Mouse (Mus musculus) MEL (cell line): ENCODE measurements at regions not wholly inside any gene's neighbourhood (a gene's known extent, or its start where the extent isn't known, plus 50 kb on each side); places are given as distances from the start of the nearest gene placed in this dataset.

ENCODE experiments used
- DNase-seq: peaks from one replicate; pipeline ENCODE4 v3.0.0; 2011; ENCODE audit warnings: low read depth, low spot score
- H3K27ac ChIP-seq: 2 replicates; pipeline ENCODE4 v1.5.1; 2012; ENCODE audit warnings: low read depth, mild to moderate bottlenecking, control low read depth, low read length, moderate library complexity; ENCODE audit not compliant: control insufficient read depth
- H3K27me3 ChIP-seq, 2 experiments: fragments of 150-350 bp in 1 of 2; sonication (generic) in 1 of 2; 2 replicates each; pipeline ENCODE4 v1.6.1; 2012; ENCODE audit warnings: low read length in 2 of 2, mild to moderate bottlenecking in 2 of 2, improper control_type of control experiment in 1 of 2, moderate library complexity in 1 of 2; ENCODE audit not compliant: insufficient read depth in 2 of 2, control insufficient read depth in 1 of 2
- H3K36me3 ChIP-seq, 2 experiments: 2 replicates each; pipeline ENCODE4 v1.6.1; 2012 to 2014; ENCODE audit warnings: low read length in 2 of 2, improper control_type of control experiment in 1 of 2, inconsistent platforms in 1 of 2, mild to moderate bottlenecking in 1 of 2; ENCODE audit not compliant: insufficient read depth in 2 of 2, control insufficient read depth in 1 of 2
- H3K4me1 ChIP-seq, 2 experiments: fragments of 150-350 bp in 1 of 2; sonication (generic) in 1 of 2; 2 replicates each; pipeline ENCODE4 v1.6.1; 2012; ENCODE audit warnings: low read length in 2 of 2, improper control_type of control experiment in 1 of 2, mild to moderate bottlenecking in 1 of 2; ENCODE audit not compliant: insufficient read depth in 2 of 2, control insufficient read depth in 1 of 2
- H3K4me3 ChIP-seq, 2 experiments: fragments of 150-350 bp in 1 of 2; sonication (generic) in 1 of 2; 2 replicates each; pipeline ENCODE4 v1.5.1; 2012; ENCODE audit warnings: low read depth in 2 of 2, low read length in 2 of 2, mild to moderate bottlenecking in 2 of 2, moderate library complexity in 2 of 2, control low read depth in 1 of 2, improper control_type of control experiment in 1 of 2; ENCODE audit not compliant: control insufficient read depth in 1 of 2, insufficient read depth in 1 of 2
- H3K79me2 ChIP-seq: 2 replicates; pipeline ENCODE4 v1.6.1; 2012; ENCODE audit warnings: mild to moderate bottlenecking, low read length, moderate library complexity; ENCODE audit not compliant: control insufficient read depth, poor library complexity, insufficient read depth
- H3K9ac ChIP-seq: 2 replicates; pipeline ENCODE4 v1.6.1; 2012; ENCODE audit warnings: low read depth, mild to moderate bottlenecking, control low read depth, low read length, moderate library complexity; ENCODE audit not compliant: control insufficient read depth, poor library complexity, severe bottlenecking
- H3K9me3 ChIP-seq: fragments of 150-350 bp; sonication (generic); replicated peaks from 2 replicates; pipeline ENCODE4 v1.6.1; 2012; ENCODE audit warnings: mild to moderate bottlenecking, low read length, improper control_type of control experiment, moderate library complexity; ENCODE audit not compliant: insufficient read depth
- BHLHE40 ChIP-seq: IDR thresholded peaks from 2 replicates; pipeline ENCODE4 v1.6.1; 2012; ENCODE audit warnings: low read depth, mild to moderate bottlenecking, inconsistent platforms, low read length, improper control_type of control experiment, borderline replicate concordance
- CHD1 ChIP-seq: IDR thresholded peaks from 2 replicates; pipeline ENCODE4 v1.6.1; 2012; ENCODE audit warnings: low read depth, mild to moderate bottlenecking, inconsistent platforms, low read length, improper control_type of control experiment
- CHD2 ChIP-seq: IDR thresholded peaks from 2 replicates; pipeline ENCODE4 v1.6.1; 2011; ENCODE audit warnings: low read length, improper control_type of control experiment
- CTCF ChIP-seq, 3 experiments: IDR thresholded peaks in 2 of 3; conservative IDR thresholded peaks in 1 of 3; 2 replicates each; pipeline ENCODE4 v1.5.1; 2011 to 2012; ENCODE audit warnings: low read length in 3 of 3, low read depth in 2 of 3, mild to moderate bottlenecking in 2 of 3, improper control_type of control experiment in 1 of 3, inconsistent platforms in 1 of 3, mixed read lengths in 1 of 3, moderate library complexity in 1 of 3; ENCODE audit not compliant: control insufficient read depth in 1 of 3, insufficient read depth in 1 of 3, poor library complexity in 1 of 3, severe bottlenecking in 1 of 3
- E2F4 ChIP-seq: IDR thresholded peaks from 2 replicates; pipeline ENCODE4 v1.6.1; 2011; ENCODE audit warnings: low read depth, low read length, improper control_type of control experiment, borderline replicate concordance
- EP300 ChIP-seq, 2 experiments: IDR thresholded peaks; 2 replicates each; pipeline ENCODE4 v1.6.1; 2011; ENCODE audit warnings: improper control_type of control experiment in 2 of 2, low read length in 2 of 2, low read depth in 1 of 2, mild to moderate bottlenecking in 1 of 2
- ETS1 ChIP-seq: IDR thresholded peaks from 2 replicates; pipeline ENCODE4 v1.6.1; 2012; ENCODE audit warnings: low read depth, mild to moderate bottlenecking, inconsistent platforms, low read length, improper control_type of control experiment, moderate library complexity
- GABPA ChIP-seq: IDR thresholded peaks from 2 replicates; pipeline ENCODE4 v1.6.1; 2012; ENCODE audit warnings: low read depth, mild to moderate bottlenecking, inconsistent platforms, low read length, improper control_type of control experiment, moderate library complexity
- GATA1 ChIP-seq: IDR thresholded peaks from 2 replicates; pipeline ENCODE4 v1.6.1; 2011; ENCODE audit warnings: low read depth, low read length, improper control_type of control experiment
- HCFC1 ChIP-seq: IDR thresholded peaks from 2 replicates; pipeline ENCODE4 v1.6.1; 2012; ENCODE audit warnings: low read depth, mild to moderate bottlenecking, inconsistent platforms, low read length, improper control_type of control experiment, moderate library complexity
- KAT2A ChIP-seq: conservative IDR thresholded peaks from 2 replicates; pipeline ENCODE4 v1.6.1; 2012; ENCODE audit warnings: low read depth, low read length, improper control_type of control experiment, inconsistent platforms
- MYC ChIP-seq: IDR thresholded peaks from 2 replicates; pipeline ENCODE4 v1.6.1; 2011; ENCODE audit warnings: low read depth, mild to moderate bottlenecking, low read length, improper control_type of control experiment, moderate library complexity
- NELFE ChIP-seq: IDR thresholded peaks from 2 replicates; pipeline ENCODE4 v1.6.1; 2011; ENCODE audit warnings: low read depth, low read length, improper control_type of control experiment
- POLR2A ChIP-seq, 2 experiments: IDR thresholded peaks; 2 replicates each; pipeline ENCODE4 v1.6.1; 2011 to 2012; ENCODE audit warnings: low read length in 2 of 2, mild to moderate bottlenecking in 2 of 2, control low read depth in 1 of 2, improper control_type of control experiment in 1 of 2, low read depth in 1 of 2, moderate library complexity in 1 of 2; ENCODE audit not compliant: control insufficient read depth in 1 of 2, insufficient read depth in 1 of 2, poor library complexity in 1 of 2
- POLR2AphosphoS5 ChIP-seq: IDR thresholded peaks from 2 replicates; pipeline ENCODE4 v1.6.1; 2012; ENCODE audit warnings: low read depth, borderline replicate concordance, mild to moderate bottlenecking, inconsistent platforms, low read length, moderate library complexity, mixed read lengths
- RCOR1 ChIP-seq: IDR thresholded peaks from 2 replicates; pipeline ENCODE4 v1.6.1; 2012; ENCODE audit warnings: low read depth, mild to moderate bottlenecking, inconsistent platforms, low read length, improper control_type of control experiment
- SIN3A ChIP-seq: IDR thresholded peaks from 2 replicates; pipeline ENCODE4 v1.6.1; 2012; ENCODE audit warnings: low read length, improper control_type of control experiment, inconsistent platforms
- SMC3 ChIP-seq: IDR thresholded peaks from 2 replicates; pipeline ENCODE4 v1.6.1; 2011; ENCODE audit warnings: low read depth, low read length, improper control_type of control experiment
- TAL1 ChIP-seq: IDR thresholded peaks from 2 replicates; pipeline ENCODE4 v1.6.1; 2012; ENCODE audit warnings: mild to moderate bottlenecking, inconsistent platforms, low read length, moderate library complexity, mixed read lengths
- TBP ChIP-seq: IDR thresholded peaks from 2 replicates; pipeline ENCODE4 v1.8.0; 2011; ENCODE audit warnings: low read depth, low read length, improper control_type of control experiment
- TCF12 ChIP-seq: IDR thresholded peaks from 2 replicates; pipeline ENCODE4 v1.6.1; 2014; ENCODE audit warnings: low read depth, mild to moderate bottlenecking, inconsistent platforms, low read length, improper control_type of control experiment, moderate library complexity
- USF1 ChIP-seq: IDR thresholded peaks from 2 replicates; pipeline ENCODE4 v1.6.1; 2014; ENCODE audit warnings: low read depth, mild to moderate bottlenecking, inconsistent platforms, low read length, improper control_type of control experiment, moderate library complexity
- USF2 ChIP-seq, 2 experiments: IDR thresholded peaks; 2 replicates each; pipeline ENCODE4 v1.6.1; 2011 to 2012; ENCODE audit warnings: improper control_type of control experiment in 2 of 2, low read length in 2 of 2, borderline replicate concordance in 1 of 2, inconsistent platforms in 1 of 2, low read depth in 1 of 2, mild to moderate bottlenecking in 1 of 2; ENCODE audit not compliant: insufficient read depth in 1 of 2
- ZC3H11A ChIP-seq: IDR thresholded peaks from 2 replicates; pipeline ENCODE4 v1.6.1; 2012; ENCODE audit warnings: low read depth, mild to moderate bottlenecking, inconsistent platforms, low read length, improper control_type of control experiment
- ZKSCAN1 ChIP-seq: IDR thresholded peaks from 2 replicates; pipeline ENCODE4 v1.6.1; 2012; ENCODE audit warnings: low read depth, mild to moderate bottlenecking, inconsistent platforms, low read length, improper control_type of control experiment, moderate library complexity
- ZMIZ1 ChIP-seq: IDR thresholded peaks from 2 replicates; pipeline ENCODE4 v1.6.1; 2012; ENCODE audit warnings: low read depth, mild to moderate bottlenecking, inconsistent platforms, low read length, improper control_type of control experiment, moderate library complexity
- ZNF384 ChIP-seq: IDR thresholded peaks from 2 replicates; pipeline ENCODE4 v1.6.1; 2012; ENCODE audit warnings: low read depth, mild to moderate bottlenecking, inconsistent platforms, low read length, improper control_type of control experiment

- H3K27ac ChIP-seq = no peak overlapping the region
- H3K36me3 ChIP-seq = no peaks in the 10 kb centered on the region
- no peak overlapping the region for H3K9ac ChIP-seq
- no peak overlapping the region for H3K4me3 ChIP-seq
- no peaks in the 10 kb centered on the region for H3K4me1 ChIP-seq
- no peaks in the 10 kb centered on the region for H3K9me3 ChIP-seq
- TF ChIP-seq E2F4 = no peak
- TF ChIP-seq MYC = no peak
- no peak for TF ChIP-seq TCF12
- TF ChIP-seq GATA1 = no peak
- TF ChIP-seq HCFC1 = no peak
- TF ChIP-seq RCOR1 = no peak
- TF ChIP-seq CHD1 = no peak
- no peak for TF ChIP-seq POLR2A (IDR thresholded peaks at IDR 0.05; ENCODE audit: control insufficient read depth in 1 of 2, insufficient read depth in 1 of 2, low read depth in 1 of 2, low read length in 2 of 2, poor library complexity in 1 of 2)
- TF ChIP-seq NELFE = no peak
- no peak for TF ChIP-seq CHD2
- TF ChIP-seq KAT2A = no peak
- no peak for TF ChIP-seq ZKSCAN1
- no peak for TF ChIP-seq SIN3A
- TF ChIP-seq ZNF384 = no peak
- no peak for TF ChIP-seq SMC3
- no peak for TF ChIP-seq POLR2AphosphoS5
- no peak for TF ChIP-seq ZC3H11A
- no peak for TF ChIP-seq ZMIZ1
- TF ChIP-seq EP300 (IDR thresholded peaks at IDR 0.05; ENCODE audit: low read depth in 1 of 2, low read length in 2 of 2) = no peak
- TF ChIP-seq BHLHE40 = no peak
- no peak for DNase-seq
- no peaks in the 10 kb centered on the region for H3K79me2 ChIP-seq
- no peaks in the 10 kb centered on the region for H3K27me3 ChIP-seq
Observed at GRCm38 (mm10) chr8:89641339-89641738, 597.4 kb upstream of the Sall1 start.

GRCm38 (mm10) chr8:89634864-89635263 is 590.9 kb upstream of the Sall1 start:
- Histone ChIP-seq H3K36me3 (no peaks in the 10 kb centered on the region), H3K9ac (no peak overlapping the region), H3K27ac (no peak overlapping the region), H3K4me1 (no peaks in the 10 kb centered on the region), H3K79me2 (no peaks in the 10 kb centered on the region), H3K4me3 (no peak overlapping the region), H3K9me3 (no peaks in the 10 kb centered on the region), H3K27me3 (no peaks in the 10 kb centered on the region)
- TF ChIP-seq ZMIZ1 = no peak
- TF ChIP-seq MYC = no peak
- no peak for TF ChIP-seq ZNF384
- no peak for TF ChIP-seq TAL1
- TF ChIP-seq GATA1 = no peak
- no peak for TF ChIP-seq USF2 (IDR thresholded peaks at IDR 0.05; ENCODE audit: borderline replicate concordance in 1 of 2, insufficient read depth in 1 of 2, low read depth in 1 of 2, low read length in 2 of 2)
- no peak for TF ChIP-seq TBP
- no peak for TF ChIP-seq USF1
- TF ChIP-seq CTCF (IDR thresholded peaks at IDR 0.05 in 2 of 3, conservative IDR thresholded peaks at IDR 0.05 in 1 of 3; ENCODE audit: control insufficient read depth in 1 of 3, insufficient read depth in 1 of 3, low read depth in 2 of 3, low read length in 3 of 3, poor library complexity in 1 of 3, severe bottlenecking in 1 of 3) = no peak
- TF ChIP-seq E2F4 = no peak
- TF ChIP-seq SMC3 = no peak
- no peak for TF ChIP-seq ETS1
- no peak for TF ChIP-seq SIN3A
- TF ChIP-seq GABPA = no peak
- TF ChIP-seq BHLHE40 = no peak
- no peak for DNase-seq
